Mouse (Mus musculus) E14TG2a.4 (cell line): ENCODE measurements at regions not wholly inside any gene's neighbourhood (a gene's known extent, or its start where the extent isn't known, plus 50 kb on each side); places are given as distances from the start of the nearest gene placed in this dataset.

Source experiments
- CTCF ChIP-seq: conservative IDR thresholded peaks from 2 replicates; pipeline ENCODE4 v1.5.1; 2014; ENCODE audit warnings: low read length
- NANOG ChIP-seq: IDR thresholded peaks from 2 replicates; pipeline ENCODE4 v1.6.1; 2014; ENCODE audit warnings: borderline replicate concordance, low read length, mixed read lengths

GRCm38 (mm10) chr15:96842881-96843280 is 143.4 kb upstream of the Slc38a2 start:
- TF ChIP-seq CTCF (no peak), NANOG (no peak)
